Mouse (Mus musculus) limb, embryonic 14.5 days (tissue): ENCODE measurements around the gene Sdhaf1. TPM values are rescaled to one million over a fixed set of nuclear protein-coding genes. Genes with fewer than 3 reads are reported as not detected.

Source experiments
- ATAC-seq: fragments of 200-750 bp; cut with Nextera tagmentation; 2 replicates; pipeline ENCODE4 v1.8.0; 2017; ENCODE audit warnings: low read depth, moderate number of reproducible peaks, moderate TSS enrichment; ENCODE audit not compliant: low FRiP score
- DNase-seq: peaks from one replicate; pipeline ENCODE4 v3.0.0-alpha.2; 2015; ENCODE audit warnings: low spot score
- H3K27ac ChIP-seq: fragments of 300-500 bp; sonication (generic); replicated peaks from 2 replicates; pipeline ENCODE4 v1.5.1; 2014; ENCODE audit warnings: low read depth, mild to moderate bottlenecking, low read length, moderate library complexity, mixed read lengths
- H3K27me3 ChIP-seq: fragments of 300-500 bp; sonication (generic); 2 replicates; pipeline ENCODE4 v1.6.1; 2014; ENCODE audit warnings: low read length, mixed read lengths; ENCODE audit not compliant: control insufficient read depth, insufficient read depth
- H3K36me3 ChIP-seq: fragments of 300-500 bp; sonication (generic); 2 replicates; pipeline ENCODE4 v1.6.1; 2014; ENCODE audit warnings: mild to moderate bottlenecking, low read length, moderate library complexity, mixed read lengths; ENCODE audit not compliant: control insufficient read depth, insufficient read depth
- H3K4me1 ChIP-seq: fragments of 300-500 bp; sonication (generic); 2 replicates; pipeline ENCODE4 v1.6.1; 2014; ENCODE audit warnings: antibody characterized with exemption, low read length, mixed read lengths; ENCODE audit not compliant: control insufficient read depth, insufficient read depth
- H3K4me2 ChIP-seq: fragments of 300-500 bp; sonication (generic); replicated peaks from 2 replicates; pipeline ENCODE4 v1.6.1; 2014; ENCODE audit warnings: low read depth, mild to moderate bottlenecking, low read length, moderate library complexity; ENCODE audit not compliant: severe bottlenecking
- H3K4me3 ChIP-seq: fragments of 300-500 bp; sonication (generic); replicated peaks from 2 replicates; pipeline ENCODE4 v1.5.1; 2014; ENCODE audit warnings: low read length
- H3K9ac ChIP-seq: fragments of 300-500 bp; sonication (generic); 2 replicates; pipeline ENCODE4 v1.6.1; 2014; ENCODE audit warnings: mild to moderate bottlenecking, low read depth, low read length, moderate library complexity; ENCODE audit not compliant: severe bottlenecking
- H3K9me3 ChIP-seq: fragments of 300-500 bp; sonication (generic); 2 replicates; pipeline ENCODE4 v1.6.1; 2016; ENCODE audit warnings: low read length; ENCODE audit not compliant: control insufficient read depth
- POLR2A ChIP-seq: fragments of 200-500 bp; IDR thresholded peaks from 2 replicates; pipeline ENCODE4 v1.8.0; 2012; ENCODE audit warnings: inconsistent platforms, mild to moderate bottlenecking, moderate library complexity, borderline replicate concordance; ENCODE audit not compliant: insufficient read depth, insufficient read length; ENCODE audit errors: extremely low read depth
- WGBS: fragments of 180-500 bp; shearing (Covaris S2); extraction: QIAGEN DNeasy Blood & Tissue Kit; methylation state at CpG from one replicate; pipeline ENCODE4 v1.1.7; 2014; 5-methylcytosine and 5-hydroxymethylcytosine counted together
- polyA plus RNA-seq, 2 experiments: library from polyadenylated mRNA; depleted of rRNA in 1 of 2; stranded (reverse) in 1 of 2; unstranded in 1 of 2; fragments of >200 nt; fragmentation: Nextera tagmentation in 1 of 2; extraction: Ambion mirVana in 1 of 2; gene quantifications; 2 replicates each; pipeline versions ENCODE4 v1.2.1 to v1.2.3; 2012 to 2014

Gene Sdhaf1
- polyA plus RNA-seq, 2 experiments = 18.6 to 20.7 TPM

DNA sequence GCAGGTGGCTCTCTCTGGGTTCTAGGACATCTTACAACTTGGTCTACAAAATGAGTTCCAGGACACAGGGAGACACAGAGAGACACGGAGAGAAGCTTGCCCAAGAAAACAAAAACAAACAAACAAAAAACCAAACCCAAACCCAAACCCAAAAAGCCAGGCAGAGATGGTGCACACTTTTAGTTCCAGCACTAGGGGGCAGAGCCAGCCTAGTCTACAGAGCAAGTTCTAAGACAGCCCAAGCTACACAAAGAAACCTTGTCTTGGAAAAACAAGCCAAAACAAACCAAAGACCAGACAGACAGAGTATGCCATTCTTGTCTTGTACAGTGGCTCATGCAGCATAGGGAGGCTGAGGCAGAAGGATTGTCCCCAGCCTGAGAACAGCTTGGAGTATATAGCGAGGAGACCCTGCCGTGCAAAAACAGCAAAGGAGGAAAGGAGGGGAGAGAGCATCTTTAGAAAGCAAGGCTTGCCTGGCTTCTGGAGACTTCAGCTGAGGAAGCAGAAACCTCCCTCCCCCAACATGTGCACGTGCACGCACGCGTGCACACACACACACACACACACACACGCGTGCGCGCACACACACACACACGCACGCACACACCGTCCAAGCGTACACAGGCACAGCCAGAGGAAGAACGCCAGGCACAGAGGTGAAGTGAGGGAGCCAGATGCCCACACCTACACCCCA is 17.5 kb downstream of the Sdhaf1 start:
- Histone ChIP-seq H3K4me3 (no peak overlapping the region), H3K9me3 (no peaks in the 10 kb centered on the region), H3K27ac (no peak overlapping the region), H3K4me1 (peaks cover 5% of the 10 kb centered on the region), H3K4me2 (no peak overlapping the region), H3K27me3 (no peaks in the 10 kb centered on the region), H3K9ac (no peak overlapping the region), H3K36me3 (peaks cover 53% of the 10 kb centered on the region)
- DNase-seq (no peak), ATAC-seq (no peak)
- 90% methylated on average over 16 of the region's 16 CpGs for WGBS
- no peak for TF ChIP-seq POLR2A

DNA sequence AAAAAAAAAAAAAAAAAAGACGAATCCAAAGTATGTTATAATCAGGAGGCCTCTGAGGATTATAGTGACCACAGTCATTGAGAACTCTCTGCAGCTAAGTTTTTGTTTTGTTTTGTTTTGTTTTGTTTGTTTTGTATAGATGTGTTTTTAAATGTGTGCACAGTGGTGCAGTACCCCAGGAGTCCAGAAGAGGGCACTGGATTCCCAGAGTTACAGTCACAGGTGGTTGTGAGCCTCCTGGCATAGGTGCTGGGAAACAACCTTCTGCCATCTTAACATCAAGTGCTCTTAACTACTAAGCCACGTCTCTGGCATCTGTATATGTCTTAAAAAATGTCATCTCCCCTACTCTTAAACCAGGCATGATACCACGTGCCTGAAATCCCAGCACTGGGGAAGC is 22.8 kb downstream of the Sdhaf1 start:
- 48% methylated on average over 3 of the region's 3 CpGs for WGBS
- Histone ChIP-seq H3K4me1 (no peaks in the 10 kb centered on the region), H3K36me3 (peaks cover 82% of the 10 kb centered on the region), H3K4me2 (no peak overlapping the region), H3K9me3 (no peaks in the 10 kb centered on the region), H3K9ac (no peak overlapping the region), H3K27me3 (no peaks in the 10 kb centered on the region), H3K4me3 (no peak overlapping the region), H3K27ac (no peak overlapping the region)
- DNase-seq (no peak), ATAC-seq (no peak)
- no peak for TF ChIP-seq POLR2A

DNA sequence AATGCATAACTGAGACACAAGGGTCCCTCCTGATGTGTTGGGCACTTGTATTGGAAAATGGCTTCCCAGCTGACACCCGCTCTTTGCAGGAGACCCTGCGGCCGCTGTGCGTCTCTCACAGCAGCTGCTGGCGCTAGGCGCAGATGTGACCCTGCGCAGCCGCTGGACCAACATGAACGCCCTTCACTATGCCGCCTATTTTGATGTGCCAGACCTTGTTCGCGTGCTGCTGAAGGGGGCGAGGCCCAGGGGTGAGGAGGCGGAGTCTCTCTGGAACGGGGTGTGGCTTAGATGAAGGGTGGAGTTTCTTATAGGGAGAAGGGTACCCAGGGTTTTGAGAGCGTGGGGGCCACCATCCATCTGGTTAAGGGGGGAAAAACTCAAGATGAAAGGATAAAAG is 26.4 kb downstream of the Sdhaf1 start:
- no peak overlapping the region for H3K4me3 ChIP-seq
- H3K4me2 ChIP-seq = no peak overlapping the region
- no peak overlapping the region for H3K27ac ChIP-seq
- H3K36me3 ChIP-seq = peaks cover 89% of the 10 kb centered on the region
- peaks cover 6% of the 10 kb centered on the region; the same call in 1 of the 2 replicates for H3K4me1 ChIP-seq
- WGBS = 84% methylated on average over 16 of the region's 16 CpGs
- ATAC-seq (no peak), DNase-seq (no peak)
- H3K9me3 ChIP-seq = no peaks in the 10 kb centered on the region
- no peaks in the 10 kb centered on the region for H3K27me3 ChIP-seq
- TF ChIP-seq POLR2A = no peak
- H3K9ac ChIP-seq = no peak overlapping the region

DNA sequence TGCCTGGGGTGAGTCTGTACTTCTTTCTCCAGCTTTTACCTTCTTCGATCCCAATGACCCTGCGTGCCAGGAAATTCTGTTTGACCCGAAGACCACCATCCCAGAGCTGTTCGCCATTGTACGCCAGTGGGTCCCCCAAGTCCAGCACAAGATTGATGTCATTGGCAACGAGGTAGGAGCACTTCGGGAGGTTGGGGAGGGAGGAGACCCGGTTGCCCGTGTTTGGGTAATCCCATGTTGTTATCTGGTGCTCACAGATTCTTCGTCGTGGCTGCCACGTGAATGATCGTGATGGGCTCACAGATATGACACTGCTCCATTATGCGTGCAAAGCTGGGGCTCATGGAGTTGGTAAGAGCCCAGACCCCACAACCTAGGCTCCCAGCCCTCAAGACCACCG is 26.9 kb downstream of the Sdhaf1 start:
- DNase-seq (no peak), ATAC-seq (no peak)
- WGBS = 95% methylated on average over 15 of the region's 15 CpGs
- TF ChIP-seq POLR2A = no peak
- H3K27me3 ChIP-seq = no peaks in the 10 kb centered on the region
- no peaks in the 10 kb centered on the region for H3K9me3 ChIP-seq
- peaks cover 84% of the 10 kb centered on the region for H3K36me3 ChIP-seq
- H3K27ac ChIP-seq = no peak overlapping the region
- no peak overlapping the region for H3K4me3 ChIP-seq
- no peak overlapping the region for H3K4me2 ChIP-seq
- H3K4me1 ChIP-seq = peaks cover 8% of the 10 kb centered on the region; the same call in 1 of the 2 replicates
- H3K9ac ChIP-seq = no peak overlapping the region

DNA sequence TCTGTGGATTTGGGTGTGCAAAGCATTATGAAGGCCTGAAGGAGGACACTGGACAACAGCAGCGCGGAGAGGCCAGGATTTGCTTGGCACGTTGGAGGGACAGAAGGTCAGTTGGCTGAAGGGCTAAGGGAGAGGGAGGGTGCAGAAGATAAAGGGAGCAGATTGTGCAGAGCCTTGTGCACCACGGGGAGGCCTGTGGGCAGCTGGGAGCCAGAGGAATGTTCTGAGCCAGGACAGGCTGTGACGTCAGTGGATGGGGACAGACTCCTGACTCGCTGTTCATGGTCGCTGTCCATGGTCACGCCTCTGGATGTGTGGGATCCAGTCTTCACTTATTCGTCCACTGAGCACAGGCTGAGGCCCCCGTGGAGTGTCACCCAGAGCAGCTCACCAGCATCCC is 28.6 kb downstream of the Sdhaf1 start:
- no peak for ATAC-seq

More for the DNA sequence above, 28.6 kb downstream of the Sdhaf1 start:
- WGBS = 68% methylated on average over 10 of the region's 10 CpGs
- Histone ChIP-seq H3K36me3 (peaks cover 72% of the 10 kb centered on the region), H3K4me1 (peaks cover 14% of the 10 kb centered on the region), H3K9ac (no peak overlapping the region), H3K27ac (no peak overlapping the region), H3K9me3 (no peaks in the 10 kb centered on the region), H3K4me3 (no peak overlapping the region), H3K27me3 (no peaks in the 10 kb centered on the region), H3K4me2 (no peak overlapping the region)
- no peak for DNase-seq
- TF ChIP-seq POLR2A = no peak
